Mouse (Mus musculus) hindbrain, embryonic 15.5 days (tissue): Measurements from ENCODE around the gene Emc9. TPM values are rescaled to one million over a fixed set of nuclear protein-coding genes. Genes with fewer than 3 reads are reported as not detected.

Experiments
- ATAC-seq: fragments of 200-750 bp; cut with Nextera tagmentation; 2 replicates; pipeline ENCODE4 v1.8.0; 2017; ENCODE audit warnings: low read depth, moderate number of reproducible peaks, moderate TSS enrichment; ENCODE audit not compliant: low FRiP score
- H3K27ac ChIP-seq: fragments of 300-500 bp; sonication (generic); replicated peaks from 2 replicates; pipeline ENCODE4 v1.5.1; 2015; ENCODE audit warnings: mild to moderate bottlenecking, inconsistent platforms
- H3K27me3 ChIP-seq: fragments of 300-500 bp; sonication (generic); 2 replicates; pipeline ENCODE4 v1.6.1; 2015; ENCODE audit warnings: control low read depth, inconsistent platforms
- H3K36me3 ChIP-seq: fragments of 300-500 bp; sonication (generic); 2 replicates; pipeline ENCODE4 v1.6.1; 2015; ENCODE audit warnings: control low read depth, inconsistent platforms
- H3K4me1 ChIP-seq: fragments of 300-500 bp; sonication (generic); replicated peaks from 2 replicates; pipeline ENCODE4 v1.6.1; 2015; ENCODE audit warnings: control low read depth, inconsistent platforms
- H3K4me2 ChIP-seq: fragments of 300-500 bp; sonication (generic); 2 replicates; pipeline ENCODE4 v1.6.1; 2015; ENCODE audit warnings: moderate library complexity, mild to moderate bottlenecking, inconsistent platforms
- H3K4me3 ChIP-seq: fragments of 300-500 bp; sonication (generic); 2 replicates; pipeline ENCODE4 v1.5.1; 2015; ENCODE audit warnings: mild to moderate bottlenecking, inconsistent platforms
- H3K9ac ChIP-seq: fragments of 300-500 bp; sonication (generic); 2 replicates; pipeline ENCODE4 v1.6.1; 2015; ENCODE audit warnings: inconsistent platforms
- H3K9me3 ChIP-seq: fragments of 300-500 bp; sonication (generic); 2 replicates; pipeline ENCODE4 v1.6.1; 2016; ENCODE audit warnings: control low read depth, inconsistent platforms
- WGBS: fragments of 180-500 bp; shearing (Covaris S2); methylation state at CpG from one replicate; pipeline ENCODE4 v1.1.7; 2015; 5-methylcytosine and 5-hydroxymethylcytosine counted together
- polyA plus RNA-seq: library from polyadenylated mRNA; unstranded; fragments of >200 nt; fragmentation: Nextera tagmentation; extraction: Ambion mirVana; gene quantifications from 2 replicates; pipeline ENCODE4 v1.2.1, GENCODE M21; 2015

The Emc9 gene
- polyA plus RNA-seq, 1 experiment from 2014 or later = 42.0 TPM

DNA sequence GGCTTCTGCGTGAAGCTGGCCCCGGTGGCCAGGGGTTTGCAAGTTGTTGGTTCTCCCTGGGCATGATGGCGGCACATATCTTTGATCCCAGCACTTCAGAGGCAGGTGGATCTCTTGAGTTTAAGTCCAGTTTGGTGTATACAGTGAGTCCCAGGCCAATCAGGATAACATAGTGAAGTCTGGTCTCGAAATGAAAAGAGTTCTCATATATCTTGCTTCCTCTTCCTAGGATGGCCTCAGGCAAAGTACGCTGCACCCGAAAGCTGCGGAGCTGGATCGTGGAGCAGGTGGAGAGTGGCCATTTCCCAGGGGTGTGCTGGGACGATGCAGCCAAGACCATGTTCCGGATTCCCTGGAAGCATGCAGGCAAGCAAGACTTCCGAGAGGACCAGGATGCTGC is 19.7 kb upstream of the Emc9 start:
- Histone ChIP-seq H3K36me3 (peaks cover 74% of the 10 kb centered on the region), H3K9ac (no peak overlapping the region), H3K4me2 (peak overlapping the region; percentile 46; the same call in 1 of the 2 replicates), H3K9me3 (no peaks in the 10 kb centered on the region), H3K27me3 (no peaks in the 10 kb centered on the region), H3K27ac (no peak overlapping the region), H3K4me1 (peaks cover 11% of the 10 kb centered on the region; the same call in 1 of the 2 replicates), H3K4me3 (no peak overlapping the region)
- WGBS = 92% methylated on average over 11 of the region's 11 CpGs
- no peak for ATAC-seq

DNA sequence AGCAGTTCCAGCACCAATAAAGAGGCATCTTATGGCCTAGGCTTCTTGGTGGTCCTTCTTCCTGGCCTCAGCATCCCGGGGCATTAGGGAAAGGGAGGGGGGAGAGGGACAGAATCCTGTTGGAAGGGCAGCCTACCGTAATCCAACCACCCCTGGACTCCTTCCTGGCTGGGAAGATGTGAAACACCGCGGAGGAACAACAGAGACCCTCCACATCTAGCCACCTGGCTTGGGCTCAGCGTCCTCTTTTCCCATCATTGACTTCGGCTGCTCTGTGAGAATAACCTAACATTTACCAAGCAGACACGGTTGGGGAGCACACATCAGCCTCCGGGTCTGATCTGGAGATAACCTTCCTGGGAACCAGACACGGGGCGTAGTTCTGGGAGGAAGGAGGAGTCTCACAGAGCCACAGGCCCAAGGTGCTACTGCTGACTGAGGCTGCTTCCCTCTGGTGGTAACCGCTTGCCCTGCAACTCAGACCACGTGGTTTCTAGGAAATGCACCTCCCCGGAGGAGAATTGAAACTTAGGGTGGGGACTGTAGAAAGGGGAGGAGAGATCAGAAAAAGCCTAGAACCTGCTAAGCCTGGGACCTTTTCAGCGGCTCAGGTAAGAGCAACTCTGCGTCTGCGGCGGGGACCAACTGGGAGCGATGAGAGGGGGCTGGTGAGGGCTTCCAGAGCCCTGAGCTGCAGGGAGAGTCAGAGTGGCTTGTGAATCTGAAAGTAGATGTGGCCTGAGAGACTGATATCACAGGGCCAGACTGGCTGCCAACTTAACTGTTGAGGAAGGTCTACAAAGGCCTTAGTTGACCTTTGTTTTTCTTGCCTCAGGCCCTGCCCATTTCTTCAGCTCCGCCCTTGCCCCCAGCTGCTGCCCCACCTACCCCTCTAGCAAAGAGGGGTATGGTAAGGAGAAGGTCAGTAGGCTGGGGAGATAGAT is 18.8 kb upstream of the Emc9 start:
- Histone ChIP-seq H3K27ac (peak overlapping the region; percentile 46), H3K36me3 (peaks cover 74% of the 10 kb centered on the region), H3K4me1 (peaks cover 11% of the 10 kb centered on the region; the same call in 1 of the 2 replicates), H3K9me3 (no peaks in the 10 kb centered on the region), H3K27me3 (no peaks in the 10 kb centered on the region), H3K4me3 (peak overlapping the region; percentile 29), H3K4me2 (peak overlapping the region; percentile 46), H3K9ac (peak overlapping the region; percentile 7; the same call in 1 of the 2 replicates)
- peak; percentile 89 for ATAC-seq
- 22% methylated on average over 19 of the region's 19 CpGs for WGBS

DNA sequence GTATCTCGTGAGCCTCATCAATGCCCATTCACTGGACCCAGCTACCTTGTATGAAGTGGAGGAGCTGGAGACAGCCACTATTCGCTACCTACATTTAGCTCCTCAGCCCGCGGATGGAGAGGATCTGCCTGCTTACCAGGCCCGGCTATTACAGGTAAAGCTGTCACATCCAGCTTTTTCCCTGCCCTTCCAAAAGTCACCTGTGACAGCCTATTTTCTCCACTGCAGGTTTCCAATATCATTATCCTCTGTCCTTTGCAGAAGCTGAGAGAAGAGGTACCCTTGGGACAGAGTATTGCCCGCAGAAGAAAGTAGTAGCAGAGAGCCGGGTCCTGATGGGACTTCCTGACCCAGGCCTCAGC is 18.1 kb upstream of the Emc9 start, which contains the start of gene Irf9:
Gene Irf9 (plus strand): TSS at position 301 of the 362 bp plus-strand sequence.
- no peak for ATAC-seq
- 91% methylated on average over 7 of the region's 7 CpGs for WGBS
- H3K9ac ChIP-seq = peak within 1 kb of the TSS; percentile 7; the same call in 1 of the 2 replicates
- peak within 1 kb of the TSS; percentile 29 for H3K4me3 ChIP-seq
- H3K4me2 ChIP-seq = peak within 1 kb of the TSS; percentile 46
- H3K27me3 ChIP-seq = no peaks in the 10 kb centered on the region
- H3K9me3 ChIP-seq = no peaks in the 10 kb centered on the region
- peaks cover 11% of the 10 kb centered on the region; the same call in 1 of the 2 replicates for H3K4me1 ChIP-seq
- peak within 1 kb of the TSS; percentile 46 for H3K27ac ChIP-seq
- H3K36me3 ChIP-seq = peaks cover 74% of the 10 kb centered on the region

DNA sequence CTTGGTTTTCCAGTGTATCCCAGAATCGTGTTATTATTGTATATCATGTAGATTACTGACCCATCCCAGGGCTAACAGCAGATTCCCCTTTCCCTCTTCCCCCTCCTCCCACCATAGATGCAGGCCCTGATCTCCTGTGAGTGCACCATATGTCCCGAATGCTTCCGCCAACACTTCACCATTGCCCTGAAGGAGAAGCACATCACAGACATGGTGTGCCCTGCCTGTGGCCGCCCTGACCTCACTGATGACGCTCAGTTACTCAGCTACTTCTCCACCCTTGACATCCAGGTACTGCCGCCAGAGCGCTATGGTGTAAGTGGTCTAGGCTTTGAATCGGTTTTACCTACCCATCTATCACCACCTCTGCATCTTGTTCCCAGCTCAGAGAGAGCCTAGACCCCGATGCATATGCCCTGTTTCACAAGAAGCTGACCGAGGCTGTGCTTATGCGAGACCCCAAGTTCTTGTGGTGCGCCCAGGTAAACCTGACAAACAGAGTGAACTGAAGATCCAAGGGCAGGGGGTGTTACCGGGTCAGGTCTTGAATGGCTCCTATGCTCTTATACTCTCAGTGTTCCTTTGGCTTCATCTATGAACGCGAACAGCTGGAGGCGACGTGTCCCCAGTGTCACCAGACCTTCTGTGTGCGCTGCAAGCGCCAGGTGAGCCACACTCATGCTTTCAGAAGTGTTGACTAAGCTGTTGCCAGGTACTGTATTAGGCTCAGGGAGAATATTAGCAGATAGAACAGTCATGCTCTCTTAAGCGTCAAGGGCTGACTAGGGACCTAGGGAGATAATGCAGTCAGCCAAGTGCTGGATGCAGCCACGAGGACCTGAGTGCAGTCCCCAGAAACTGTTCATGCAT is 13.7 kb upstream of the Emc9 start:
- Histone ChIP-seq H3K27ac (no peak overlapping the region), H3K9ac (no peak overlapping the region), H3K9me3 (no peaks in the 10 kb centered on the region), H3K27me3 (no peaks in the 10 kb centered on the region), H3K4me2 (no peak overlapping the region), H3K4me3 (no peak overlapping the region), H3K36me3 (peaks cover 83% of the 10 kb centered on the region), H3K4me1 (peaks cover 9% of the 10 kb centered on the region)
- 93% methylated on average over 21 of the region's 21 CpGs for WGBS
- ATAC-seq = no peak

DNA sequence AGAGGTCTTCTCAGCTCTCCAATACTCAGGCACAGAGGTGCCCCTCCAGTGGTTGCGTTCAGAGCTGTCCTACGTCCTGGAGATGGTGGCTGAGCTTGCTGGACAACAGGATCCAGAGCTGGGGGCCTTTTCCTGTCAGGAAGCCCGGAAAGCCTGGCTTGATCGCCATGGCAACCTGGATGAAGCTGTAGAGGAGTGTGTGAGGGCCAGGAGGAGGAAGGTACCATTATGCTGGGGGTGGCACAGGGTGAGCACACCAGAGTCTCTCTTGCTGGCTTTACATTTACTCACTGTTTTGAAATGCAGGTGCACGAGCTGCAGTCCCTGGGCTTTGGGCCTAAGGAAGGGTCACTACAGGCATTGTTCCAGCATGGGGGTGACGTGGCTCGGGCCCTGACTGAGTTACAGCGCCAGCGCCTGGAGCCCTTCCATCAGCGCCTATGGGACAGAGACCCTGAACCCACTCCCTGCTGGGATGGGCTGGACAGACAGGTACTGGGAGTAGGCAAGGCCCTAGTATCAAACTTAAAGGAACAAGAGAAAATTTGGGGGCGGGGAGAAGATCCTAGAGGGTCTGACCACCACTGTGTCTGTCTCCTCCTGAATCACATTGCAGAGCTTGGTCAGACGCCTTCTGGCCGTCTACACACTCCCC is 11.1 kb upstream of the Emc9 start:
- Histone ChIP-seq H3K27me3 (no peaks in the 10 kb centered on the region), H3K4me3 (no peak overlapping the region), H3K36me3 (peaks cover 60% of the 10 kb centered on the region), H3K9me3 (no peaks in the 10 kb centered on the region), H3K27ac (no peak overlapping the region), H3K9ac (no peak overlapping the region), H3K4me1 (peaks cover 23% of the 10 kb centered on the region), H3K4me2 (no peak overlapping the region)
- WGBS = 75% methylated on average over 13 of the region's 13 CpGs
- no peak for ATAC-seq

DNA sequence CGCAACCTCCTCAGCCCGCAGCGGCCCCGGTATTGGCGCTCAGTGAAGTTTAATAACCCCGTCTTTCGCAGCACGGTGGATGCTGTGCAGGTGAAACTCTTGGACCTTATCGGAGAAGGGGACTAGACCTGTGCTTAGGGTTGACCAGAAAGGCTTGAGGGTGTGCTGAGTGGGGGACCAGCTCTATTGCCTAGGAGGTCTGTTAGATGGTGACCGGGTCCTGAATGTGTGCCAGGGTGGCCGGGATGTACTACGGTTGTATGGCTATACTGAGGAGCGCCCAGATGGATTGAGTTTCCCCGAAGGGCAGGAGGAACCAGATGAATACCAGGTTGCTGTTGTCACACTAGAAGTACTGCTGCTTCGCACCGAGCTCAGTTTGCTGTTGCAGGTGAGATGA is 7.1 kb upstream of the Emc9 start:
- no peaks in the 10 kb centered on the region for H3K9me3 ChIP-seq
- no peaks in the 10 kb centered on the region for H3K27me3 ChIP-seq
- H3K9ac ChIP-seq = peak overlapping the region; percentile 78
- peak overlapping the region; percentile 87 for H3K4me2 ChIP-seq
- peaks cover 37% of the 10 kb centered on the region for H3K36me3 ChIP-seq
- peak overlapping the region; percentile 80 for H3K4me3 ChIP-seq
- peak overlapping the region; percentile 96 for H3K27ac ChIP-seq
- peaks cover 37% of the 10 kb centered on the region for H3K4me1 ChIP-seq
- WGBS = 8% methylated on average over 16 of the region's 16 CpGs
- ATAC-seq = no peak

GRCm38 (mm10) chr14:55591331-55591891 is 6.3 kb upstream of the Emc9 start, which contains the start of gene Rnf31:
Gene Rnf31, plus strand, starts transcription at chr14:55591708.
- peaks cover 31% of the 10 kb centered on the region for H3K36me3 ChIP-seq
- peak within 1 kb of the TSS; percentile 78 for H3K9ac ChIP-seq
- H3K4me1 ChIP-seq = peaks cover 37% of the 10 kb centered on the region
- peak within 1 kb of the TSS; percentile 80 for H3K4me3 ChIP-seq
- ATAC-seq = peak; percentile 90
- peak within 1 kb of the TSS; percentile 96 for H3K27ac ChIP-seq
- H3K4me2 ChIP-seq = peak within 1 kb of the TSS; percentile 87
- no peaks in the 10 kb centered on the region for H3K9me3 ChIP-seq
- no peaks in the 10 kb centered on the region for H3K27me3 ChIP-seq
- under 1% methylated on average over 33 of the region's 33 CpGs for WGBS

DNA sequence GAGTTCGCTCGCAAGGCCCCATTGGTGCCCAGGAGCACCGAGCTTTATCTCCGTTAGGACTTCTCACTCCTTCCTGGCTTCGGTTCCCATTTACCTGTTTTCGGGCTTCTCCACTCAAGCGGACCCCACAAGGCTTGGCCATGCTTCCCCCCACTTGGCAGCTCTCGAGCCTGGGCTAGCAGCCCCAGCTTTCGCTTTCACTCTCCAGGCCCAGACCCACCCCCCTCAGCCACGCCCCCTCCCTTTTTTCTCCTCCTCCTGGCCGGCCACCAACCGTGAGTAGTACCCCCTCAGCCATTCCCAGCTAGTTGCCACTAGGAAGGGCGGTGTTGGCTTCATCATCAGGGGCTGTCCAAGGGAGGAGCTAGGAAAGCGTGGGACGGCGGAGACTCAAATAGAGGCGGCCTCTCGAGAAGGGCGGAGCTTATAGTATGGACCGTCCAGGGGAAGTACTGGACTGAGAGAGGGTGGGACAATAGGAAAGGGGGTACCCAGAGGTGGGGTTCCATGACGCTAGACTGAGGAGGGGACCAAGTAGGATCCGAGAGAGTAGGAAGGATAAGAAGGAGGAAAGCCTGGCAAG is 5.7 kb upstream of the Emc9 start, which contains the start of gene Psme2:
Gene Psme2 (minus strand): TSS at position 366 of the 583 bp plus-strand sequence.
- Histone ChIP-seq H3K27ac (peak within 1 kb of the TSS; percentile 96), H3K4me3 (peak within 1 kb of the TSS; percentile 80), H3K27me3 (no peaks in the 10 kb centered on the region), H3K9ac (peak within 1 kb of the TSS; percentile 78), H3K36me3 (peaks cover 26% of the 10 kb centered on the region), H3K4me2 (peak within 1 kb of the TSS; percentile 87), H3K9me3 (no peaks in the 10 kb centered on the region), H3K4me1 (peaks cover 37% of the 10 kb centered on the region)
- under 1% methylated on average over 21 of the region's 22 CpGs for WGBS
- ATAC-seq = peak; percentile 95

GRCm38 (mm10) chr14:55589771-55590448 is 4.8 kb upstream of the Emc9 start:
- Histone ChIP-seq H3K4me3 (peak overlapping the region; percentile 80), H3K36me3 (peaks cover 17% of the 10 kb centered on the region), H3K9ac (peak overlapping the region; percentile 78), H3K4me2 (peak overlapping the region; percentile 87), H3K27me3 (no peaks in the 10 kb centered on the region), H3K4me1 (peaks cover 43% of the 10 kb centered on the region), H3K9me3 (no peaks in the 10 kb centered on the region), H3K27ac (no peak overlapping the region)
- WGBS = 90% methylated on average over 11 of the region's 11 CpGs
- ATAC-seq = no peak

- peaks cover 11% of the 10 kb centered on the region for H3K36me3 ChIP-seq
- H3K4me1 ChIP-seq = peaks cover 43% of the 10 kb centered on the region
- no peak overlapping the region for H3K9ac ChIP-seq
- ATAC-seq = no peak
- H3K27ac ChIP-seq = no peak overlapping the region
- no peak overlapping the region for H3K4me2 ChIP-seq
- H3K9me3 ChIP-seq = no peaks in the 10 kb centered on the region
- no peak overlapping the region for H3K4me3 ChIP-seq
- 93% methylated on average over 5 of the region's 5 CpGs for WGBS
- no peaks in the 10 kb centered on the region for H3K27me3 ChIP-seq
These were observed 4.2 kb upstream of the Emc9 start for GRCm38 (mm10) chr14:55589271-55589670.
